Mouse (Mus musculus) urinary bladder, postnatal 10 days (tissue): Measurements from ENCODE around the gene Rnf123.
"Not testable (repeated sequence)": the region's sequence is repeated elsewhere in the genome, so short reads cannot be mapped to it uniquely, and the experiment has no call there.

Source experiments
- DNase-seq: peaks from one replicate; pipeline ENCODE4 v3.0.0; 2022; ENCODE audit warnings: low spot score

Rnf123 gene

GRCm38 (mm10) chr9:108035331-108036156 lies 47.6 kb downstream of the Rnf123 start:
- no peak for DNase-seq

- no peak for DNase-seq
These were observed 51.0 kb downstream of the Rnf123 start for GRCm38 (mm10) chr9:108032126-108032525.

- no peak for DNase-seq
These were observed 55.3 kb downstream of the Rnf123 start for GRCm38 (mm10) chr9:108027867-108028266.

GRCm38 (mm10) chr9:108026584-108026983 lies 56.6 kb downstream of the Rnf123 start:
- DNase-seq = no peak

- no peak for DNase-seq
These were observed 59.9 kb downstream of the Rnf123 start for GRCm38 (mm10) chr9:108023216-108023615.

- no peak for DNase-seq
These were observed 62.4 kb downstream of the Rnf123 start for GRCm38 (mm10) chr9:108020741-108021140.

- no peak for DNase-seq
These were observed 66.0 kb downstream of the Rnf123 start for GRCm38 (mm10) chr9:108017127-108017526.

GRCm38 (mm10) chr9:108013577-108013976 lies 69.6 kb downstream of the Rnf123 start:
- DNase-seq = not testable (repeated sequence)

- DNase-seq = no peak
These were observed 72.8 kb downstream of the Rnf123 start for GRCm38 (mm10) chr9:108010385-108010784.

GRCm38 (mm10) chr9:108008041-108008440 lies 75.1 kb downstream of the Rnf123 start:
- DNase-seq = no peak

- no peak for DNase-seq
These were observed 79.6 kb downstream of the Rnf123 start for GRCm38 (mm10) chr9:108003531-108003890.

GRCm38 (mm10) chr9:108002778-108003530 lies 80.2 kb downstream of the Rnf123 start:
- DNase-seq = no peak

- peak; percentile 100 for DNase-seq
These were observed 81.0 kb downstream of the Rnf123 start, which contains the start of gene Ip6k1 for GRCm38 (mm10) chr9:108001922-108002770. Gene Ip6k1, plus strand, starts transcription at chr9:108002501.
